9 mouse cellular contexts compared by ENCODE assay signal in genomic region chr5:77137701-77138265, GRCm38 (mm10). TPM values are rescaled to one million over a fixed set of nuclear protein-coding genes. Genes with fewer than 3 reads are reported as not detected.
A peak's percentile ranks its signal among the peaks of the same experiment; 100 is the strongest.
DNase-seq lines count a peak whose midpoint lies in the region; ATAC-seq and TF ChIP-seq lines count a peak whose summit lies in the region.
"Had no signal": no experiment of that assay in that cellular context is flagged by ENCODE, and none has a peak within 500 bp of the region (broad histone marks: within the 10 kb centered on the region; RNA-seq: fewer than 3 reads in every experiment).

No protein-coding gene starts in this region.

- H3K4me2 ChIP-seq in lung, embryonic 16.5 days (ENCODE audit: low read depth, low read length) = no peak overlapping the region

- TF ChIP-seq CTCF in gastrocnemius, adult 2 months (IDR thresholded peaks at IDR 0.05) = no peak

- DNase-seq in layer of hippocampus, adult 11-12 months (ENCODE audit: low spot score) = peak; percentile 17
- no peak for DNase-seq in layer of hippocampus, adult 9-10 months (ENCODE audit: low spot score)
- peak; percentile 3 for DNase-seq in cerebellum, adult 8-10 months
- peak; percentile 57 for DNase-seq in gastrocnemius, adult 2 months
- DNase-seq in urinary bladder, adult 2 months (ENCODE audit: low spot score) = no peak
- DNase-seq in embryo, embryonic 11 days = no peak
- DNase-seq in spleen, postnatal 4 days (ENCODE audit: low spot score in 2 of 2) = no peak

- H3K9ac ChIP-seq in lung, embryonic 16.5 days (ENCODE audit: low read length) = peak overlapping the region; percentile 46

- 32% methylated on average over 8 of the region's 8 CpGs for WGBS in lung, embryonic 16.5 days

- H3K27me3 ChIP-seq in lung, embryonic 16.5 days (ENCODE audit: control insufficient read depth, insufficient read depth, low read depth, low read length) = no peaks in the 10 kb centered on the region

- no peaks in the 10 kb centered on the region for H3K36me3 ChIP-seq in lung, embryonic 16.5 days (ENCODE audit: control insufficient read depth, insufficient read depth, low read length)

- no peak overlapping the region for H3K4me3 ChIP-seq in gastrocnemius, adult 2 months
- H3K4me3 ChIP-seq in lung, embryonic 16.5 days (ENCODE audit: low read length) = no peak overlapping the region
- H3K4me3 ChIP-seq: erythroblast, embryonic 14.5 days had no signal

- peaks cover 39% of the 10 kb centered on the region for H3K4me1 ChIP-seq in lung, embryonic 16.5 days (replicated peaks; ENCODE audit: control insufficient read depth, insufficient read depth, low read length)

- intact Hi-C loops in gastrocnemius, adult 2 months (cut with DNase I) = no loop called here

- ATAC-seq in lung, embryonic 16.5 days (ENCODE audit: low read depth) = peak; percentile 86

- H3K27ac ChIP-seq in gastrocnemius, adult 2 months = peak overlapping the region; percentile 40
- H3K27ac ChIP-seq in lung, embryonic 16.5 days (ENCODE audit: low read length) = peak overlapping the region; percentile 89

- H3K9me3 ChIP-seq in lung, embryonic 16.5 days (ENCODE audit: control insufficient read depth, low read length) = no peaks in the 10 kb centered on the region

RNA-seq across cellular contexts. Expression of gene Hopx, which starts 22.9 kb away (rescaled TPM):
- total RNA-seq in gastrocnemius, adult 2 months (2021) = 1 to 10 TPM; 2.2 to 5.4 TPM
- polyA plus RNA-seq in lung, embryonic 16.5 days (2015; fragmentation: Nextera tagmentation; extraction: Ambion mirVana) = 13.6 and 18.1 TPM in 2 replicates
- polyA plus RNA-seq in urinary bladder, adult 2 months (2012; rRNA removed) = 66.3 and 93.9 TPM in 2 replicates

Comparison
In these comparisons a context has a peak if more than half of its experiments do, and no peak if none do; other contexts are left out.
1. DNase-seq: peak in layer of hippocampus, adult 11-12 months (single experiment), cerebellum, adult 8-10 months (single experiment) and gastrocnemius, adult 2 months (single experiment); none in layer of hippocampus, adult 9-10 months (single experiment), urinary bladder, adult 2 months (single experiment), embryo, embryonic 11 days (single experiment) and spleen, postnatal 4 days (0 of 2).